Mouse (Mus musculus) heart, adult 2 months (tissue): ENCODE results near the gene Klc4.

Experiments
- CTCF ChIP-seq: fragments of 200-600 bp; IDR thresholded peaks from 2 replicates; pipeline ENCODE4 v1.8.1; 2022; ENCODE audit warnings: antibody characterized with exemption, mild to moderate bottlenecking, moderate library complexity
- POLR2A ChIP-seq: fragments of 200-500 bp; IDR thresholded peaks from 2 replicates; pipeline ENCODE4 v1.6.1; 2011; ENCODE audit warnings: mild to moderate bottlenecking, low read depth, low read length, control low read depth; ENCODE audit not compliant: insufficient read depth

GRCm38 (mm10) chr17:46669911-46670310, 24.1 kb upstream of the Klc4 start:
- TF ChIP-seq CTCF (no peak), POLR2A (no peak)
